Mouse (Mus musculus) thymus, adult 2 months (tissue): ENCODE results near the gene Stx8. TPM values are rescaled to one million over a fixed set of nuclear protein-coding genes. Genes with fewer than 3 reads are reported as not detected.

ENCODE experiments used
- DNase-seq: peaks from one replicate; pipeline ENCODE4 v3.0.0; 2021
- H3K27ac ChIP-seq: fragments of 200-500 bp; 2 replicates; pipeline ENCODE4 v1.5.1; 2012; ENCODE audit warnings: low read length, control low read depth; ENCODE audit not compliant: control insufficient read depth, insufficient read depth
- H3K27me3 ChIP-seq: fragments of 200-500 bp; 2 replicates; pipeline ENCODE4 v1.6.1; 2012; ENCODE audit warnings: mild to moderate bottlenecking, low read length, moderate library complexity, mixed read lengths; ENCODE audit not compliant: control insufficient read depth, insufficient read depth
- H3K36me3 ChIP-seq: fragments of 200-500 bp; 2 replicates; pipeline ENCODE4 v1.6.1; 2012; ENCODE audit warnings: mild to moderate bottlenecking, low read length, moderate library complexity; ENCODE audit not compliant: control insufficient read depth, insufficient read depth
- H3K4me1 ChIP-seq: fragments of 200-500 bp; replicated peaks from 2 replicates; pipeline ENCODE4 v1.6.1; 2012; ENCODE audit warnings: low read length; ENCODE audit not compliant: control insufficient read depth, insufficient read depth
- H3K4me3 ChIP-seq: fragments of 200-500 bp; 2 replicates; pipeline ENCODE4 v1.5.1; 2012; ENCODE audit warnings: mild to moderate bottlenecking, low read length, control low read depth, moderate library complexity; ENCODE audit not compliant: control insufficient read depth, insufficient read depth
- CTCF ChIP-seq: fragments of 200-500 bp; IDR thresholded peaks from 2 replicates; pipeline ENCODE4 v1.5.1; 2012; ENCODE audit warnings: mild to moderate bottlenecking, control low read depth, low read length, moderate library complexity, borderline replicate concordance; ENCODE audit not compliant: control insufficient read depth, poor library complexity, insufficient read depth; ENCODE audit errors: extremely low read depth
- POLR2A ChIP-seq: fragments of 200-500 bp; IDR thresholded peaks from 2 replicates; pipeline ENCODE4 v1.6.1; 2012; ENCODE audit warnings: mild to moderate bottlenecking, low read length, control low read depth, moderate library complexity; ENCODE audit not compliant: control insufficient read depth, poor library complexity, insufficient read depth; ENCODE audit errors: extremely low read depth
- WGBS: fragments of 180-500 bp; shearing (Covaris S2); methylation state at CpG from one replicate; pipeline ENCODE4 v1.1.7; 2018; 5-methylcytosine and 5-hydroxymethylcytosine counted together
- polyA plus RNA-seq: library from polyadenylated mRNA; depleted of rRNA; stranded (reverse); fragments of >200 nt; gene quantifications from 2 replicates; pipeline ENCODE4 v1.2.3, GENCODE M21; 2012

The Stx8 gene
- polyA plus RNA-seq, 1 experiment: 8.2 TPM

- TF ChIP-seq POLR2A (no peak), CTCF (no peak)
- no peaks in the 10 kb centered on the region for H3K36me3 ChIP-seq
- peaks cover 87% of the 10 kb centered on the region for H3K4me1 ChIP-seq
- H3K27me3 ChIP-seq: no peaks in the 10 kb centered on the region
- WGBS: 57% methylated on average over 4 of the region's 4 CpGs
- H3K4me3 ChIP-seq: no peak overlapping the region
- peak overlapping the region; percentile 100 for H3K27ac ChIP-seq
- DNase-seq: no peak
Measured at GRCm38 (mm10) chr11:68200500-68200899, 234.5 kb downstream of the Stx8 start.

GRCm38 (mm10) chr11:68201063-68201462 is 235.1 kb downstream of the Stx8 start:
- Histone ChIP-seq H3K36me3 (no peaks in the 10 kb centered on the region), H3K4me1 (peaks cover 87% of the 10 kb centered on the region), H3K4me3 (no peak overlapping the region), H3K27ac (peak overlapping the region; percentile 100), H3K27me3 (no peaks in the 10 kb centered on the region)
- no peak for TF ChIP-seq POLR2A
- no peak for TF ChIP-seq CTCF
- no peak for DNase-seq
- 3% methylated on average over 1 of the region's 1 CpGs for WGBS

DNA sequence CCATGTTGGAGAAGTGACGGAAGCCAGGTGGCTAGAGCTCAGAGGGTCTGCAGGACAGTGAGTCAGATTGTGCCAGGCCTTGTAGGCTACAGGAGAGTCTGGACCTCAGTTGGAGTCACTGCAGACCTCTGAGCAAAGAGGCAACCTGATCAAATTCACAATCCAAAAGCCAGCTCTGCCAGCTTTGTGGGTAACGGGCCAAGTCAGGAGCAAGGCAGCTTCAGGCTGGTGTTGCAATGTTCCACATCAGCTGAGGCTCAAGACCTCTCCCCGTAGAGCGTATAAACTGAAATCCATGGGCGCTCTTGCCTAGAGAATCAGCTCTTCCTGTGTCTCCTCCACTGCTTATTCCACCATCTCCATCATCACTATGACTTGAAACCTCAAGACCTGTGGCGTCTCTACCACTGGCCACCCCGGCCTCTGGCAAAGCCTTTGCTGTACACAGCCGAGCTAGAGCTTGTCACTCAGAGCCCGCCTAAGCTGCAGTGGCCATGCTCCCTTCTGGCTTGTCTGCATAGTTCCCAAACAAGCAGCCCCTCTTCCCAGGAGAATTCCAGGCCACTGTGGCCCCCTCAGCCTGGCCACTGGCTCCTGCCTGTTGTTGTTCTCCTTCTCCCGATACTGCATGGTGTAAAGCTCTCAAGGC is 235.9 kb downstream of the Stx8 start:
- WGBS: 92% methylated on average over 10 of the region's 10 CpGs
- H3K4me1 ChIP-seq: peaks cover 82% of the 10 kb centered on the region
- TF ChIP-seq CTCF (no peak), POLR2A (no peak)

DNA sequence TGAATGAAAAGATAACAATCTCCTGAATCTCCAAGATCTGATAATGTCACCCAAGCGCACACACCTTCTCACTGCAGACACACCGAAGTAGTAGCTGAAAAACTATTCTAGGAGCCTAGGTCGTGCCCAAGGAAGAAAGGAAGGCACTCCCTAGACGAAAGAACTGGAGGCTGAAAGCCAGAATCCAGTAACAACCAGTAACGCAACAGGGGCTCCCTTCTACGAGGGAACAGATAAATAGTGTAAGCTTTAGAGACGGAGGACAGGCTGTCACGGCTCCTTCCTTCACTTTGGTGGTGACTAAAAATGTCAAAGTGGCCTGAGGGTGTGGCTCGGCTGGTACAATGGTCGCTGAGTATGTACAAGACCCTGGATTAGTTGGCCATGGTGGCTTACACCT is 236.6 kb downstream of the Stx8 start:
- H3K4me1 ChIP-seq: peaks cover 79% of the 10 kb centered on the region
- 68% methylated on average over 10 of the region's 10 CpGs for WGBS
- H3K27me3 ChIP-seq: no peaks in the 10 kb centered on the region
- H3K27ac ChIP-seq: peak overlapping the region; percentile 96
- DNase-seq: no peak
- no peak overlapping the region for H3K4me3 ChIP-seq
- TF ChIP-seq CTCF: no peak
- no peak for TF ChIP-seq POLR2A
- H3K36me3 ChIP-seq: no peaks in the 10 kb centered on the region

More for the DNA sequence above, 235.9 kb downstream of the Stx8 start:
- Histone ChIP-seq H3K27me3 (no peaks in the 10 kb centered on the region), H3K36me3 (no peaks in the 10 kb centered on the region), H3K27ac (peak overlapping the region; percentile 96), H3K4me3 (no peak overlapping the region)
- DNase-seq: no peak

DNA sequence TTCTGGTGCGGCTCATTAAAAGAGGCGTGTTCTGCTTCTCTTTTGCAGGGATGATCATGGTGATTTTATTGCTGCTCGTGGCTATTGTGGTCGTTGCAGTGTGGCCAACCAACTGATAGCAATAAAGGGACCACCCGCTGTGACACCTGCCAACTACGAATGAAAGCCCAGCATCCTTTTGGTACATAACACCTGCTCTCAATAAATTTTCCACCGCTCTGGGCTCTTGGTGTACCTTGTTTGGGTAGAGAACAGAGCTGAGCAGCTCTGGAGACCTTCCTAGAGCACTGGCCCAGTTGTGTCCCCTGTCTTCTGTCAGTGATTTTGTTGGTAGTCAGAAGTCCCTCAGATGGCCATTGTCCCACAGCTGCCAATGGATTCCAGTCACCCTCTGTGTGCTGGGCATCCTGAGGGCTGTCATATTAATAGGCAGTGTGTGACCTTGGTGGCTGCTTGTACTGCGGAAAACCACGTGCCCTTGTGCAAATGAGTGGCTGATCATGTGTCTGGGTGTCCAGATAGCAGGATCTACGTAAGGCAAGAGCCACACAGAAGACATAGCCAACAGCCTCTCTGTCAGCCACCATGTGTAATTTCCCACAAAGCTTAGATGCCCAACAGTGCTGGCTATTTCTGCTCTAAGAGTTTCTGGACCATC is 237.8 kb downstream of the Stx8 start:
- TF ChIP-seq CTCF (no peak), POLR2A (no peak)
- Histone ChIP-seq H3K4me1 (peaks cover 81% of the 10 kb centered on the region), H3K4me3 (no peak overlapping the region), H3K27ac (peak overlapping the region; percentile 90), H3K27me3 (no peaks in the 10 kb centered on the region), H3K36me3 (no peaks in the 10 kb centered on the region)
- DNase-seq: no peak
- WGBS: 30% methylated on average over 10 of the region's 10 CpGs

DNA sequence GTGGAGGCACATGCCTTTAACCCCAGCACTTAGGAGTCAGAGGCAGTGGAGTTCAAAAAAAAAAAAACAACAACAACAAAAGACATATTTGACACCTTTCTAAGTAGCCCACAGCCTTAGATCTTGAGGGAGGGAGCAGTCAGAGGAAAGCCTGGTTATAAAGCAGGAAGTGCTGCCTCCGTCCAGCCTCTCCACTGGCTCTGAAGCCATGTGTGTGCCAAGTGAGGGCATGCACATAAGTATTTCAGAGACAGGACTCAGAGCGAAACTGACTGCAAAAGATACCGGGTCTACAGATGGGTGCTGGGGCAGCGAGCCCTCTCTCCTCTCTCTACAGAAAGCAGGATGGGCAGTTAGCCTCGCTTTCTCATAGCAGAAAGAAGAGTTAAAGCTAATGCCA is 238.4 kb downstream of the Stx8 start:
- 54% methylated on average over 5 of the region's 5 CpGs for WGBS
- H3K4me1 ChIP-seq: peaks cover 82% of the 10 kb centered on the region
- H3K27ac ChIP-seq: peak overlapping the region; percentile 65
- TF ChIP-seq POLR2A (no peak), CTCF (no peak)
- no peak for DNase-seq
- no peak overlapping the region for H3K4me3 ChIP-seq
- H3K36me3 ChIP-seq: no peaks in the 10 kb centered on the region
- no peaks in the 10 kb centered on the region for H3K27me3 ChIP-seq
